Mouse (Mus musculus) heart, postnatal 25 days (tissue): ENCODE measurements around the gene Eva1c. TPM values are rescaled to one million over a fixed set of nuclear protein-coding genes. Genes with fewer than 3 reads are reported as not detected.
A peak's percentile ranks its signal among the peaks of the same experiment; 100 is the strongest.

Source experiments
- DNase-seq: peaks from one replicate; pipeline ENCODE4 v3.0.0; 2022; ENCODE audit warnings: low spot score
- intact Hi-C: fragments of 180-260 bp; cut with DNase I; formaldehyde crosslinking; loops from one replicate; pipeline ENCODE4 v1.15.1; 2025
- total RNA-seq, 2 experiments: library from RNA; stranded (reverse); gene quantifications; 2 replicates each; pipeline ENCODE4 v1.2.3; 2021

Gene Eva1c
- total RNA-seq: 1 to 10 TPM in 1 of 2 experiments, under 1 TPM in 1; 0.89 to 1.4 TPM

DNA sequence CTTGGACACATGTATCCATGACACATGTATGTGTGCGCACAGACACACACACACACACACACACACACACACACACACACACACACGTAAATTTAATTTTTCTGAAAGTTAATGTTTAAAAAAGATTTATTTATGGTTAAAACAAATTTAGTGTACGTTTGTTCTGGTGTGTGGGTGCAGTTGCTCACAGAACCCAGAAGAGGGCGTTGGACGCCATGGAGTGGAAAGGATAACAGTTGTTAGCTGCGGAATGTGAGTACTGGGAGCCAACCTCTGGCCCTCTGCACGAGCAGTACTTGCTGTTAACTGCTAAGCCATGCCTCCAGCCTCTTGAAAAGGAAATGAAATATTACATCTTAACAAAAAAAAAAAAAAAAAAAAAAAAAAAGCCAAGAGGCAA is at the start of gene Eva1c:
TSS of gene Eva1c (plus strand) at position 263 of the 400 bp plus-strand sequence.
- intact Hi-C loops: no loop called here

DNA sequence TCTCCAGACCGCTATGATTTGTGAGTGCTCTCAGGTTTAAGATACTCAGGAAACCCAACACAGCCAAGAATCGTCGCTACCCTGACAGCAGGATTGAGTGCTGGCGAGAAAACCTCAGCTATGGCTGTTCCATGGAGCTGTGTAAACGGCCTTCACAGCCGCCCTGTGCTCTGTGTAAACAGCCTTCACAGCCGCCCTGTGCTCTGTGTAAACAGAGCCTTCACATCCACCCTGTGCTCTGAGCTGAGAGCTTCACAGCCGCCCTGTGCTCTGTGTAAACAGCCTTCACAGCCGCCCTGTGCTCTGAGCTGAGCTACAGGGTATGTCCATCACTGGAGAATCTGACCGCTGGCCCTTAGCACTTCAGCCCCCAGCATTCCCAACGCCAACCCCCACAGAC is 46.7 kb upstream of the Eva1c start:
- DNase-seq: no peak
- intact Hi-C loops: no loop called here

More for the DNA sequence above, at the start of gene Eva1c:
- DNase-seq: no peak

DNA sequence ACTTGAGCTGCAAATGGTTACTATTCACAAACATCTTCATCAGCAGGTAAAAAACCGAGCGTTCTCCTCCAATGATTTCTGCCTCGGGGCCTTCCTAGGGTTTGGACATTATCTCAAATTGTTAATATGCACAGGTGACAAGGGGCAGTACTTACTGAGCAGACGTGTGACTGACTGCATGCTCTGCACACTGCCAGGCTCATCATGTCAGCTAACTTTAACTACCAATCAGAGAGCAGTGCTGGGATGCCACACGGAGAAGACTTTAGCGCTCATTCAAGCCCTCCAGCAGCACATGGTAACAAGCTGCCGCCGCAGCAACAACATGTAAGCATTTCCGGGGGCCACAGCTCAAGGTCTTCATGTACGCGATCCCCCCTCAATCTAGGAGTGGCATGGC is 43.2 kb upstream of the Eva1c start:
- intact Hi-C loops: no loop called here
- DNase-seq: no peak

DNA sequence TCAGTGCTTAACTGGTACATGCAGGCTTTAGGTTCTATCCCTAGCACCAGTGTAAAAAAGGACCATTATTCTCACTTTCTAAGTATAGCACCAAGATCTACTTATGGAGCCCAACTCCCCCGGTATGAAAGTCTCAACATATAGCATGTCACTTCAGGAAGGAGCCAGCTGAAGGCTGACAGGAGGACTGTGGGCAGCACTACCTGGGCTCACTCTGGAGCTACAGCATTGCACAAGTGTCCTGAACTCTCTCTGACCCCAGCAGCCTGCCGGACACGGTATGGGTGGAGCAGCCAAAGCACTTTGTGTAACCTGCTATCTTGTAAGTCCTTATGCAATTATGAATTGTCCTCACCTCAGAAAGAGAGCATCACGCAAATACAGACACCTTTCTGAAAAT is 41.3 kb upstream of the Eva1c start:
- intact Hi-C loops: no loop called here
- DNase-seq: no peak

DNA sequence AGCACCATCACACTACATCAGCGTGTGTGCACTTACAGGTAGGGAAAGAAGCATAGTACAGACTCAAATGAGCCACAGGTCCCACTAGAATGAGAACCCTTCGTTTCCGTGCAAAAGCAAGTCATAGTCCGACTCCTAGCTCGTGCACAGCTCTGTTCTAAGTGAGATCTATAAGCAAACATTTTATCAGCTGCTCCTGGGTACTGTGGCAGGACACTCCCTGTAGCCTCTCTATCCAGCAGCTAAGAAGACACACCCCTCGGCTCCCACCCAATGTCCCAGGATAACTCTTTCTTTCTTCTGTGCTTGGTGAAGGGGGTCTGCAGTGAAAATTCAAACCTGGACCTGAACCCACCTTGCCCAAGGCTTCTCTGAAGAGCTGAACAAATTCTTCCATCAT is 37.9 kb upstream of the Eva1c start:
- intact Hi-C loops: no loop called here
- no peak for DNase-seq

DNA sequence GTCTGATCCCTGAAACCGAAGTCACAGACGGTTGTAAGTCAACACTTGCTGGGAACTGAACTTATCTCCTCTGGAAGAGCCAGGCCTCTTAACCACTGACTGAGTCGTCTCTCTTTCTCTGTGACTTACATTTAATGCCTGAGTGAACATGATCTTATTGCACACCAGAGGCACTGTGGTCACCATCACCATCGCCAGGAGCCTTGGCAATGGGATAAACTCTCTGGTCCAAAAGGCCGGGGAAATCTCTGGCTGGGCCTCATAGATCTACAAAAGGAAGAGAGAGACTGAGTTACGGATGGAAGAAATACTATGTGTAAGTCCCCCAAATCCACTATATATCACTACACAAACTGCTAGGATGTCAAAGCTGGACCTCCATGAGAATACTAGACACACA is 35.6 kb upstream of the Eva1c start:
- no peak for DNase-seq
- intact Hi-C loops: no loop called here

DNA sequence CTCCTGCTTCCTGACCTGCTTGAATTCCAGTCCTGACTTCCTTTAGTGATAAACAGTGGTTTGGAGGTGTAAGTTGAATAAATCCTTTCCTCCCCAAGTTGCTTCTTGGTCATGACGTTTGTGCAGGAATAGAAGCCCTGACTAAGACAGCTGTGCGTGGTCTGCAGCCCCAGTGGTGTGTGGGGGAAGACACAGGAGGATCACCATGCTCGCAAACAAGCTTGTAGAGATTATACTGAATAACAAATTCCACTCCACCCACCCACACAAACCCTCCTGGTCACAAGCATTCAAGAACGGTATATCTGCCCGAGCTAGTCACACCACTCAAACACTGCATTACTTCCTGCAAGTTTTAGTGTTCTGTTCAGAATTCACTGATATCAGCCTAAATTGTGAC is 34.5 kb upstream of the Eva1c start:
- no peak for DNase-seq
- intact Hi-C loops: no loop called here

DNA sequence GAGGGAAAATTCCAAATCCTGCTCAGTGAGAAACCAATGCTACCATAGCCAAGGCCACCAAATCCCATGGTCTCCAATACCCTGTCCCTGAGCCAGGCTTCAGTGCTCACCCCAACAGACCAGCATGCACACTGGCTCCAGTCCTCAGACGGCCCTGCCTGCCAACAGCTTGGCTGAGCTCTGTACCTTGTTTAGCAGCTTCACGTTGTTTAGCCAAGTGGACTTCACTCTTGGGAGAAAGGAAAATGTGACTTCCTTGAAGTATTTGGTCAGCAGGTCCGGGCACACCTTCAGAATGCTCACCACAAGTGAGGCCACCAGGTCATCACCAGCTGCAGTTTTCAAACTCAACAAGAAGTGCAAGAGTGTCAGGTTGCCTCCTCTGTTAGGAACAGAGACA is 34.0 kb upstream of the Eva1c start:
- intact Hi-C loops: no loop called here
- no peak for DNase-seq

DNA sequence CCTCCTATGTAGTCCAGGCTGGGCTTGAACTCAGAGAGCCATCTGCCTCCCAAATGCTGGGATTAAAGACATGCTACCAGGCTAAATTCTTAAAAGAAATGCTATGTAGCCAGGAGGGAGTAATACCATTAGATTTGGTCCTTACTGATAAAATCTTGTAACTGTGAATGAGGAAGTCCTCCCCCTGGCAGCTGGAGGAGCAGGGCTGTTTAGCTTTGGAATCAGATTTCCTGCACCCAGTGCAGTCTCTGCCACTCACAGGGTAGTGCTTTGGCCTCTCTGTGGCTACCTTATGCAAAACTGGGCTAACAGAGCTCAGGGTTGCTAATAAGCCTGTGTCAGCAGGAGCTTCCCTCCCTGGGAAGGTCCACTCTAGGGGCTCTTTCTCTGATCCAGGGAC is 31.8 kb upstream of the Eva1c start:
- no peak for DNase-seq
- intact Hi-C loops: no loop called here

DNA sequence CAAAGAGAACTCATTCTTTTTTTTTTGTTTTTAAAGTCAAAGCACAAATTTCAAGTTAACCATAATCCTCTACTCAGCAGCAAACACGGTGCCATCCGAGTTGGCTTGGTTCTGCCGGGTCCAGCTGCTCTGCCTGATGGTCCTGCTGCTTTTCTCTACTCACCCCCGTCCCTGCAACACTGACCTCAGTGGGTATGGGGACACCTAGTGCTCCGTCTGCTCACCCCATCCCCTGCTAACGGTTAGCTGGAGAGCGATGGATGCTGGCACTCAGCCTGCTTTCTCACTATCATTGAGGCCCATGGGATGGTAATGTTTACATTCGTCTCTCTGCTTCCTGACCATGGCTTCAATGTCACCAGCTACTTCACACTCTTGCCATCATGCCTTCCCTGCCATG is 28.1 kb upstream of the Eva1c start:
- intact Hi-C loops: no loop called here

DNA sequence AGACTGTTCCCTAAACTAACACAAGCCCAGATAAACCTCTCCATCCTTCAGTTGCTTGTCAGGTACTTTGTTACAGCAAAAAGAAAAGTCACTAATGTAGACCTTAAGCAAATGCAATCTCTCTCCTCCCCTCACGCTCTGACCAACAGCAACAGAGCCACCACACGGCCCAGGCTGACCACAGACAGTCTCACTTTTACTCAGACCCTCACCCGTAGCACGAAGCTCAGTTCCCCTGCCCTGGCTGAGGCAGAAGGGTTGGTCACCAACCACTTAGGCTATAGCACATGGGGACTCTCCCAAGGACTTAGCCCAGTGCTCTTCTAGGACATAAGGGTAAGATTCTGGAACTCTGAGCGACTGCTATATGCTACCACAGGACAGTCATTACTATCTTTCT is 27.7 kb upstream of the Eva1c start:
- intact Hi-C loops: no loop called here
- no peak for DNase-seq

More for the DNA sequence above, 28.1 kb upstream of the Eva1c start:
- DNase-seq: no peak

DNA sequence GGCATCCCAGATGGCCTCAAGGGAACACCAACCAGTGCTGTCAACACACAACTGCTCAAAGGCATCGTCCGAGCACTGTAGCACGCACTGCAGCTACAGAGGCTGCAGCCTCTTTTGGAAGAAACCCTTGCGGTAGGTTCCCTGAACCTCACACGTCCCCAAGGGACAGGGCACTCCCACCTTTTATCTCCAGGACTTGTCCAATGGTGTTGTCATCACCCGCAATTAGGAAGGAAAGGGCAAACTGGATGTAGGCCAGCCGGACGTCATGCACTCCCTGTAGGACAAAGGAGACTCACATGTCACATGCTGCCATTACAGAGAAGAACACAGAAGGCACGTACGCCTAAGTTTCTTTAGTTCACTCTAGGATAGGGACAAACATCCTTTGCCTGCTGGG is 26.7 kb upstream of the Eva1c start:
- intact Hi-C loops: no loop called here
- DNase-seq: peak; percentile 29

DNA sequence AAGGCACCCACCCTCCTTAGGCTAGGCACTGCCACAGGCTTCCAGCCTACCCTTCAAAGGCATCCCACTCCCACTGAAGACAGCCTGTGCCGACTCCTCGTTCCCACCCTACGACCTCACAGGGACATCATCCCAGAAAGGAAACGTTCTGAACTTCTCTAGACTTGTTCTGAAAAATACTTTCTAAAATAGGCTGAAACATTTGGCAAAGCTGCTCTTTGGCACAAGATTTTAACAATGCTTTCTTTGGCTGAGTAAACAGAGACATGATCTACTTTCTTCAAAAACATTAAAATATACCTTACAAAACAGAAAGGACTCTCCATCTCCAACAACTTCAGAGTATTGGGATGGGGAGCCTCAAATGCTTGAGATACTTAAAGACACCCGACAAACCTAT is 25.3 kb upstream of the Eva1c start:
- intact Hi-C loops: no loop called here
- DNase-seq: no peak

DNA sequence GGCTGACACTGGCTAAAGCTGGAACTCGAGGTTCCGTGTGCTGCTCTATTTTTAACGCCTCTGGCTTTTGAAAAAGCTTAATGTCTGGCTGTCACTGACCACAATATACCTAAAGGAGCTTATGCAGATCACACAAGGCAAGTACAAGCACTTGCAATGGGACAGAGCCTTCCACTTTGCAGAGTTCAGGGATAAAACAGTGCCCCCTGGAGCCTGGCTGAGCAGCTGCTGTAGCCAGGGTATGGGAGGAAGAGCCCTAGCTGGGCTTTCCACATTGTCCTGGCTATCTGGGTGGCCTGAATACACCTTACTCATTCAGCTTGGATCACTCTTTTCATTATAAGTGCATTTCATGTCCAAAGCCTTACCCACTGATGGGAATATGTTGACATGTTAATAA is 24.6 kb upstream of the Eva1c start:
- intact Hi-C loops: no loop called here

DNA sequence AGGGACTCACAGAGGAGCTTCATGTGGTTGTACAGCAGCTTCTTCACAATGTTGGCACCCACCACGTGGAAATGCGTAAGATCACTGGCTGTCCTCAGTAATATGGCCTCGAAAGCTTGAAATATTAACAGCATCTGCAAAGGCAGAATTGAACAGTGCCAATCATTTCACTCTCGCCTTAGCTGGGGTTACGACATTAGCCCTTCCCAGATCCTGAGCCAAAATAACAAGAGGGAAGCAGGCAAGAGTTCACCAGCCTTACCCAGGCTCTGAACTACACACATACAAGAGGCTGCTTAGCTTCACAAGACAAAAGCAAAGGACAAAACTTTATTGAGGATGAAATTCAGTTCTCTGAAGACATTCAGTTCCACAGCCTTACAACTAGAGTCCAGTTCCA is 22.1 kb upstream of the Eva1c start:
- DNase-seq: no peak
- intact Hi-C loops: no loop called here

More for the DNA sequence above, 24.6 kb upstream of the Eva1c start:
- DNase-seq: no peak

DNA sequence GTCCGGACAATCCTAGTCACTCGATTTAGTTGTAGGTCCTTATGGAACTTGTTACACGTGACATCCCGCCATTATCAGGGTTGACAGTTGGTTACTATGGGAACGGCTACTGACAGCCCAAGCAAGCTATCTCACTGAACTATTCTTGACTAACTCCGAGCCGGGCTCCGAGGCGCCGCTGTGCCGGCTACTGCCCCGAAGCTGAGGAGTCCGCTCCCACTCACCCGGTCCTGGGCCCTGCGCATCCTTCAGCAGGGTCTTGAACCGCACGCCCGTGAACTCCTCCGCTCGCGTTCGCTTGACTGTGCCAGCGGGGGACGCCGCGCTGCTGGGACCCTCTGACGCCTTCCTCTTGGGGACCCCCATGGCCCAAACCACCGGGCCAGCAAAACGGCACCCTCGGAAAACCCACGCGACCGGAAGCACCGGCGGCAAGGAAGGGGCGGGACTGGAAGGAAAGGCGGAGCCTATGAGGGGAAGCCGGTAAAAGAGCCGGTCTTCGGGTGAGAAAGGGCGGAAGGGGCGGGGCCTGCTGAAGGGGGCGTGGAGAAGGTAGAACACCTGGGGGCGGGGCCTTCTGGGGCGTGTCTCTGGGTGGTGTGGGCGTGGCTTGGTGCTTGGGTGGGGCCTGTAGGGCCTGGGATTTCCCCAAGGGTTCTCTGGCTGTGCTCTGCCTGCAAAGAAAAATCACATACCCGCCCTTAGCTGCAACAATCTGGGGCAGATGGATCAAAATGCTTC is 16.4 kb upstream of the Eva1c start, which contains the start of gene Urb1:
TSS of gene Urb1 (minus strand) at position 439 of the 741 bp plus-strand sequence.
- intact Hi-C loops: no loop called here
- DNase-seq: peak; percentile 94

DNA sequence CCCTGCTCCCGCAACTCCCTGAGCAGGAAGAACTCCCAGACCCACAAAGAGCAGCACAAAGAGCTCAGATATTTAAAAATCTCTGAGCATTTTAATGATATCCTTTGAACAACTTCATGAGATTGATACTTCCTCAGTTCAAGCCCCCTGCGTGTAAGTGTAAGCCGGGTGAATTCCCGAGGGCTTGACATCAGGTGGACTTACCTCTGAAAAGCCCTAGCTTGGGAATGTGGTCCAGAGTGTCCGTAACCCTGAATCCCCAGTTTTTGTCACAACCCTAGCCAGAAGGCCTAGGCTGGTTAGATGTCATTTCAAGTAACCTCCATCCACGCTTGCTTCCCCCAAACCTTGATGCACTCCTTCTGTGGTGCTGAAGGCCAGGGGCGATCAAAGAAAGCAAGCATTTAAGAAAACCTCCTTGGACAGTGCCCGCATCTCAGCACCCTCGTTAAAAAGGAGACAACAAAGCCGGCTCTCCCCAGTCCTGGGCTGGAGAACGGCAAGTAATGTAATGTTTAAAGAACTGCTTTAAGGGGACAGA is 15.7 kb upstream of the Eva1c start:
- no peak for DNase-seq

DNA sequence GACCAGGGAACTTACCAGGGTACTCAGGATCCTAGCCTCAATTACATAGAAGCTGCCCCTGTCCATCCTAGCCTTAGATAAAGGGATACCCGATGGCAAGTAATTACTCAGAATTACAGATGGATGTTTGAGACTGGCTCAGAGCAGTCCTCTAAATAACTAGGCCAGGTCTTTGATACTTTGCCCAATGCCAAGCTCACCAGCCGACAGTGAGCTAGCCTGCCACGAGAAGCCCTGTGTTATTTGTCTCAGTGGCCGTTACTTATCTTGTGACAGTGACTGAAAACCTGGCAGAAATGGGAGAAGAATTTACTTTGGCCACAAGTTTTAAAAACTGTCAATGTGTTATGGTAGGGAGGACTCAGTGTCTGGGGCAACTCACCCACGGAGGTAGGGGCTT is 14.4 kb upstream of the Eva1c start:
- no peak for DNase-seq
- intact Hi-C loops: no loop called here

More for the DNA sequence above, 15.7 kb upstream of the Eva1c start:
- intact Hi-C loops: no loop called here

DNA sequence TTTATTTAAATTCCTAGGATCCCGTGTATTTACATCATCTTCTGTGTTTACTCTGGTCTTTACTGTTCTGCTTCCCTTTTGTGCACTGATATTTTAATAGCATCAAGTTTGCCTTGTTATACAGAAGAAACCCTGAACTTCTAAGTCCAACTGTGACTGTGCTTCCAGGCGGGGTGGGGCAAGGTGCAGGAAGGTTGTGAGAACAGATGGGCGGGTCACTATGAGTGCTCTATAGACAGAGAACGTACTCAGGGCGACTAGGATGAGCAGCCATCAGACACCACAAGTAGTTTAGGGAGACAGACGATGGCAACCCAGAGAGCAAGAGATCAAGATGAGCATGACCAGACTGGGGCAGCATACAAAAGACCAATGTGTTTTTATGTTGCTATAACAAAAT is 6.2 kb upstream of the Eva1c start:
- intact Hi-C loops: no loop called here
- DNase-seq: no peak

DNA sequence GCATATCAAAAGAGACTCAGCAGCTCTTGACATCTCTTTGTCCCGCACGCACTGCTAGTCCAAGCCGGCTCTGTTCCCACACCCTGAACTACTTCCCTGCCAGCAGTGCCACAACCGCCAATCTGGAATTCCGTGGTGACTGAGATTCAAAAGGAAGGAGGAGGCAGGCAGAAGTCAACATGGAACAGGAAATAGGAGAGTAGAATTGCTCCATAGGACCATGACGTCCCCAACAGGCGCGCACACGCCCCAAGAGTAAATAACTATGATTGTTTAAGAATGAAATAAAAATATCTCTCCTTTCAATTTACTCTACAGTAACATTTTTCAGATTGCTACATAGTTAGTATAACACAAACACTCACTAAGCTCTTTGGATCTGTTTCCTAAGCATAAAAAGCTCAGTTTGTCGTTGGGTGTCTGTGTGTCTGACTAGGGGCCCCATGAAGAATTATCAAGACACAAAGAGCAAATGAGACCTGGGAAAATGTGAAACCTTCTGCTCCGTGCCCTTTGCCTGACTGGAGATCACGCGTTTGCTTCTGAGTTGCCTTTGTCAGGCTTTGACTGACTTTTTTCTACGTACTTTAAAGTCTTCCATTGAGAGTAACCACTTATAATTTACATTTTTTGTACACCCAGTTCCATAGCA is 5.3 kb upstream of the Eva1c start:
- DNase-seq: no peak
- intact Hi-C loops: no loop called here

DNA sequence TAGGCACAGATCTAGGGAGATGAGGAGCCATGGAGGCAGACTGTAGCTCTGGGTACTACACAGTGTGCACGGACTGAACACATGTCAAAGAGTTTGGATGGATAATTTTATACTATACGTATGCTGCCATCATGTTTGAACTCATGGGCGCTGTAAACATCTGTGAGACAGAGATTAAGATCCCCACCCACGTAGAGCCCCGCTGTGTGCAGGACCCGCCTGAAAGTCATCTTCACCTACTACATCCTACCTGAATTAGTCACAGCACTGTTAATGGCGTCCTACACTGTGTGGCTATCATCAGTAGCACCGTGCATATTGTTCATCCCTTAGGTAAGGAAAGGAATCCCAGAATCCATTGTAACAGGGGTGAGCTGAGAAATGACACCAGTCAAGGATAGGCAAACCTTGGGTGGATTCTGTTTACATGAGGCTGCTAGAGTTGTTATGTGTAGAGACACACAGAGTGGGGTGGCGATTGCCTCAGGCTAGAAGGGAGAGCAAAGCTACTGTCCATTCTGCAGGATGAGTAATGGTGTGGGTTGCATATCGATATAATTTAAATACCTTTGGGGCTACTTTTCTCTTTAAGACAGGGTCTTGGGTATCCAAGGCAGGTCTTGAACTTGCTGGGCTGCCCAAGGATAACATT is 4.1 kb upstream of the Eva1c start:
- no peak for DNase-seq
- intact Hi-C loops: no loop called here
